Mouse (Mus musculus) spleen, adult 2 months (tissue): ENCODE data around the gene Zmiz2. TPM values are rescaled to one million over a fixed set of nuclear protein-coding genes. Genes with fewer than 3 reads are reported as not detected.
A peak's percentile ranks its signal among the peaks of the same experiment; 100 is the strongest.

Experiments used
- DNase-seq, 2 experiments: peaks; one replicate each; pipeline versions ENCODE4 v3.0.0 to v3.0.0-alpha.2; 2012 to 2021; ENCODE audit warnings: low spot score in 2 of 2, low read depth in 1 of 2
- H3K27ac ChIP-seq: fragments of 200-500 bp; 2 replicates; pipeline ENCODE4 v1.5.1; 2012; ENCODE audit warnings: low read length, inconsistent platforms; ENCODE audit not compliant: insufficient read depth
- H3K27me3 ChIP-seq: fragments of 200-500 bp; 2 replicates; pipeline ENCODE4 v1.6.1; 2012; ENCODE audit warnings: mild to moderate bottlenecking, moderate library complexity, low read length, inconsistent platforms; ENCODE audit not compliant: control insufficient read depth, insufficient read depth
- H3K36me3 ChIP-seq: fragments of 200-500 bp; 2 replicates; pipeline ENCODE4 v1.6.1; 2012; ENCODE audit warnings: mild to moderate bottlenecking, low read length, inconsistent platforms; ENCODE audit not compliant: control insufficient read depth, insufficient read depth
- H3K4me1 ChIP-seq: fragments of 200-500 bp; 2 replicates; pipeline ENCODE4 v1.6.1; 2011; ENCODE audit warnings: inconsistent platforms; ENCODE audit not compliant: control insufficient read depth, insufficient read depth, insufficient read length
- H3K4me3 ChIP-seq: fragments of 200-500 bp; 2 replicates; pipeline ENCODE4 v1.5.1; 2011; ENCODE audit warnings: mild to moderate bottlenecking, inconsistent platforms; ENCODE audit not compliant: insufficient read depth, insufficient read length; ENCODE audit errors: extremely low read depth
- CTCF ChIP-seq: fragments of 200-500 bp; IDR thresholded peaks from 2 replicates; pipeline ENCODE4 v1.5.1; 2011; ENCODE audit warnings: mild to moderate bottlenecking, inconsistent platforms; ENCODE audit not compliant: insufficient read depth, insufficient read length, insufficient replicate concordance; ENCODE audit errors: extremely low read depth
- POLR2A ChIP-seq: fragments of 200-500 bp; IDR thresholded peaks from 2 replicates; pipeline ENCODE4 v1.6.1; 2011; ENCODE audit warnings: low read depth, low read length, inconsistent platforms
- WGBS: fragments of 180-500 bp; shearing (Covaris S2); methylation state at CpG from one replicate; pipeline ENCODE4 v1.1.7; 2018; 5-methylcytosine and 5-hydroxymethylcytosine counted together
- polyA plus RNA-seq: library from polyadenylated mRNA; depleted of rRNA; stranded (reverse); fragments of >200 nt; gene quantifications from 2 replicates; pipeline ENCODE4 v1.2.3, GENCODE M21; 2012

Zmiz2 gene
- polyA plus RNA-seq, 1 experiment, result 118 TPM

DNA sequence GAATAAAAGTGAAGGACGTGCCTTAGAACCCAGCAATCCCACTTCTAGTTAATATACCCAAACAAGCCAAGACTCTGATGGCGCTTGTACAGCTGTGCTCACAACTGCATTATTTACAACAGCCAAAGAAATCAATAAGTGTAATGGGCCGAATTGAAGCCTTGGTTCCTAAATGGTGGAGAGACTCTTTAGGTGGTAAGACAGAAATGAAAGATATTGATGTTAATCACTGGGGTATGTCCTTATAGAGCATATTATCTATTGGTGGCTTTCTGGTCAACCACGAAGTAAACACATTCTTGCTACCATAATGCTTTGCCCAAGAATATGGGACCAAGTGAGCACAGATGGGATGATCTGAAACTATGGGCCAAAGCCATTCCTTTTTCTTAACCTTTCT lies 51.3 kb downstream of the Zmiz2 start:
- no peak overlapping the region for H3K4me3 ChIP-seq
- no peaks in the 10 kb centered on the region for H3K27me3 ChIP-seq
- H3K27ac ChIP-seq, result no peak overlapping the region
- peaks cover 4% of the 10 kb centered on the region; the same call in 1 of the 2 replicates for H3K36me3 ChIP-seq
- no peak for TF ChIP-seq CTCF
- no peak for TF ChIP-seq POLR2A
- DNase-seq, result no peak
- H3K4me1 ChIP-seq, result peaks cover 2% of the 10 kb centered on the region; the same call in 1 of the 2 replicates
- 96% methylated on average over 4 of the region's 4 CpGs for WGBS

DNA sequence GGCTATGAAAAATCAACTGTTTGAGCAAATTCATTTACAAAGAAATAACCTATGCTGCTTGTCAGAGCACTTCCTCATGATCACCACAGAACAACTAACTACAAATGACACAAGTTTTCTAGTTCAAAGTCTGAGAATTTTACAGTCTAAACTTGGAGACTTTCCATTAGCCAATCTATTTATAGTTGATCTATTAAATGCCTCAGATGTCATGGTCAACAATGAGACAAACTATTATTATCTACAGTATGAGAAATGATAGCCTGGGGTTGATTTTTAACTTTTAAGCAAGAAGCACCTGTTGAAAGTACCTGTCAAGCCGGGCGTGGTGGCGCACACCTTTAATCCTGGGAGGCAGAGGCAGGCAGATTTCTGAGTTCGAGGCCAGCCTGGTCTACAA lies 53.7 kb downstream of the Zmiz2 start:
- no peak overlapping the region; the same call in 1 of the 2 replicates for H3K4me3 ChIP-seq
- H3K27me3 ChIP-seq, result no peaks in the 10 kb centered on the region
- DNase-seq, result no peak
- no peak overlapping the region for H3K27ac ChIP-seq
- H3K4me1 ChIP-seq, result peaks cover 2% of the 10 kb centered on the region; the same call in 1 of the 2 replicates
- TF ChIP-seq CTCF, result no peak
- no peak for TF ChIP-seq POLR2A
- WGBS, result 92% methylated on average over 4 of the region's 4 CpGs
- H3K36me3 ChIP-seq, result peaks cover 3% of the 10 kb centered on the region; the same call in 1 of the 2 replicates

DNA sequence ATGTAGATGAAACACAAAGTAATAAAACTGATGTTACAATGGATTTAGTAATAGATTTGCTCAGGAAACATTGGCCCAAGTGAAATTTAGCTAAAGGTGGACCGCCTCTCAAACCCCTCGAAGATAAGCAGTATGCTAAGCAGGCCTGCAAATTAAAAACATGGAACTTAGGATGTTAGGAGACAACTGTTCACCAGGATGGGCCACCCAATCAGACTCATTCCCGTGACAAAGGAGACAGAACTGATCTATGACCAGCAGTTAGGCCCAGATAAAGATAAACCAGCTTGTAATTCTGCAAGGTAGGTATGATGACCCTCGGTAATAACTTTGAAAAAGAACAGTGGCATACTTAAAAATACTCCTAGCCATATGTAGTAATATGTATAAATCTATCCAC lies 54.2 kb downstream of the Zmiz2 start:
- no peaks in the 10 kb centered on the region for H3K36me3 ChIP-seq
- H3K4me1 ChIP-seq, result peaks cover 2% of the 10 kb centered on the region; the same call in 1 of the 2 replicates
- DNase-seq, result no peak
- H3K4me3 ChIP-seq, result peak overlapping the region; percentile 18; the same call in 1 of the 2 replicates
- TF ChIP-seq POLR2A (no peak), CTCF (no peak)
- no peak overlapping the region for H3K27ac ChIP-seq
- 48% methylated on average over 4 of the region's 4 CpGs for WGBS
- H3K27me3 ChIP-seq, result no peaks in the 10 kb centered on the region

DNA sequence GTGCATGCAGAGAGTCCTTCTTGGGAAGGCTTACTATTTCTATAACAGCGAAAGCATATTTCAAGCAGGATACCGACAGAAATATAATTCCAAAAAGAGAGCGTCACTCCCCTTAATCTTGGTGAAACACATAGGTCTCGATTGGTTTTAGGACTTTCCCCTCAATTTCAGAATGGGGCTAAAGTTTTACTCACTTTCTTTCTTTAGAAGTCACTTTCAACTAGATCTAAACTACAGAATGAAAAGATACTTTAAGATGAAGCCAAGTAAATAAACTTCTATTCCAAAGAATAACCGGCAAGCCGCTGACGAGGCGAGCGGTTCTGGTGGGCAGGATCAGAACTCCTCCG lies 54.8 kb downstream of the Zmiz2 start:
- DNase-seq, result no peak
- WGBS, result under 1% methylated on average over 10 of the region's 10 CpGs
- no peaks in the 10 kb centered on the region for H3K27me3 ChIP-seq
- peak overlapping the region; percentile 92 for H3K4me3 ChIP-seq
- TF ChIP-seq POLR2A (no peak), CTCF (no peak)
- peak overlapping the region; percentile 98 for H3K27ac ChIP-seq
- no peaks in the 10 kb centered on the region for H3K36me3 ChIP-seq
- peaks cover 2% of the 10 kb centered on the region; the same call in 1 of the 2 replicates for H3K4me1 ChIP-seq

DNA sequence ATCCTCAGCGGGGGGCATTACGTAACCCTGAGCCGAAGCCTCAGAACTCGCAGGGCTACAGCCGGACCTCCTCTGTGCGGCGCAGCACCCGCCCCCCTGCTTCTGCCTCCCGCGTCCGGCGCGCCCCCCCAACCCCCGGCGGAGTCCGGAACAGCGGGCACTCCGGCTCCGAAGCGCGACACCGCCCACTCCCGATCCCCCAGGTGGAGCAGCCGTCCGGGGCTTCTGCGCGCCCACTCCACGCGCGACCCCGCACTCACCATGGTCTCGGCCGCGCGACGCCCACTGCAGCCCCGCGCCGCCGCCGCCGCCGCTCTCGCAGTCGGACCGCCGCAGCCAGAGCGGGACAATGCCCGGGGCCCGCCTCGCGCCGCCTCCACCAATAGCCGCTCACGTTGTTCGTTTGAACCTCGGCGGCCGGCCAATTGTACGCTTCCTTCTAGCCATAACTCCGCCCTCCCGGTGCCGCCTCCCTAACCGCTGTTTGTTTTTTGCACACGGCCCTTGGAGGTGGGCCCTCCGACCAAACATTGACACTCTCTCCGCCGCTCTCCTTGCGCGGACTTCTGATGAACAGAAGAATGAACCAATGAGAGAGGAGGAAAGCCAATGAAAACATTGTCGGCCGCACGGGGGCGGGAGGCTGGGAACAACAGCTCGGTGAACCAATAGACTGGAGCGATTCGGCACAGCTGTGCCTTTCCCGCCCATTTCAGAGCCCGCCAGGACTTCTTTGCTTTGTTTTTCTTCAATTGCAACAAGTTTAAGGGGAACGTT lies 55.4 kb downstream of the Zmiz2 start, which contains the start of gene H2afv:
Gene H2afv, minus strand, starts transcription at position 367 of the 777 bp plus-strand sequence.
- TF ChIP-seq CTCF (no peak), POLR2A (no peak)
- under 1% methylated on average over 76 of the region's 80 CpGs for WGBS
- H3K36me3 ChIP-seq, result no peaks in the 10 kb centered on the region
- no peaks in the 10 kb centered on the region for H3K27me3 ChIP-seq
- peak within 1 kb of the TSS; percentile 98 for H3K27ac ChIP-seq
- H3K4me3 ChIP-seq, result peak within 1 kb of the TSS; percentile 92
- DNase-seq, result peak; percentile 98 to 99
- peaks cover 2% of the 10 kb centered on the region; the same call in 1 of the 2 replicates for H3K4me1 ChIP-seq

DNA sequence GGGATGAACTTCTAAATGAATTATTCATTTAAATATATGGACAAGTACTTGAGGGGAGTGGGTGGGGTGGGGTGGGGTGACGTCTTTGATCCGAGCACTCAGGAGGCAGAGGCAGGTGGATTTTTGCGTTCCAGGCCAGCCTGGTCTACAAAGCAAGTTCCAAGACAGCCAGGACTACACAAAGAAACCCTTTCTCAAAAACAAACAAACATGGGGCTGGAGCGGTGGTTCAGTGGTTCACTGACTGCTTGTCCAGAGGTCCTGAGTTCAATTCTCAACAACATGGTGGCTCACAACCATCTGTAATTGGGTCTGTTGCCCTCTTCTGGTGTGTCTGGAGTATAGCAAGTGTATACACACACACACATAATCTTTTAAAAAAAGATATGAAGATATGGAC lies 56.6 kb downstream of the Zmiz2 start:
- no peak overlapping the region for H3K27ac ChIP-seq
- no peak for DNase-seq
- TF ChIP-seq POLR2A (no peak), CTCF (no peak)
- peaks cover 2% of the 10 kb centered on the region; the same call in 1 of the 2 replicates for H3K4me1 ChIP-seq
- H3K27me3 ChIP-seq, result no peaks in the 10 kb centered on the region
- no peak overlapping the region for H3K4me3 ChIP-seq
- H3K36me3 ChIP-seq, result no peaks in the 10 kb centered on the region
- WGBS, result 90% methylated on average over 4 of the region's 4 CpGs

DNA sequence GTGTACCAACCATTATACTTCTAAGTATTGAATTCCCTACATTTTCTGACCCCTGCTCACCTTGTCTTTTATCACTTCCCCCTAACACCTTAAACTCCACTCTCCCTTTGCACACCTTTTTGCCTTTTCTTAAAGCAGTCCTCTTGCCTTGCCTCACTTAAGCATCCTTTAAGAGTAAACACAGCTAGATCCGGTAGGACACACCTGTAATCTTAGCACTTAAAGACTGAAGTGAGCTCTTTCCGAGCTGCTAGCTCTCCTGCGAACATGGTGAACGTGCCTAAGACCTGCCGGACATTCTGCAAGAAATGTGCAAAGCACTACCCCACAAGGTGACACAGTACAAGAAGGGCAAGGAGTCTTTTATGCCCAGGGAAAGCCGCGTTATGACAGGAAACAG lies 57.1 kb downstream of the Zmiz2 start:
- DNase-seq, result no peak
- H3K4me3 ChIP-seq, result no peak overlapping the region
- 91% methylated on average over 7 of the region's 7 CpGs for whole genome bisulfite sequencing
- peaks cover 2% of the 10 kb centered on the region; the same call in 1 of the 2 replicates for H3K4me1 ChIP-seq
- no peaks in the 10 kb centered on the region for H3K27me3 ChIP-seq
- no peaks in the 10 kb centered on the region for H3K36me3 ChIP-seq
- no peak overlapping the region for H3K27ac ChIP-seq
- TF ChIP-seq POLR2A, result no peak
- TF ChIP-seq CTCF, result no peak
